Mouse (Mus musculus) C2C12 (cell line): Measurements from ENCODE around the gene Shank1. TPM values are rescaled to one million over a fixed set of nuclear protein-coding genes. Genes with fewer than 3 reads are reported as not detected.
A peak's percentile ranks its signal among the peaks of the same experiment; 100 is the strongest.

Experiments
- H3K27me3 ChIP-seq: one replicate; pipeline ENCODE4 v1.6.1; 2011; ENCODE audit not compliant: control insufficient read depth, insufficient read depth, insufficient read length
- H3K36me3 ChIP-seq: one replicate; pipeline ENCODE4 v1.6.1; 2011; ENCODE audit not compliant: control insufficient read depth, insufficient read depth
- H3K4me3 ChIP-seq: one replicate; pipeline ENCODE4 v1.5.1; 2011; ENCODE audit warnings: mild to moderate bottlenecking, control low read depth; ENCODE audit not compliant: poor library complexity, insufficient read depth, severe bottlenecking
- H3K79me2 ChIP-seq: one replicate; pipeline ENCODE4 v1.6.1; 2011; ENCODE audit not compliant: control insufficient read depth, insufficient read depth
- H3K79me3 ChIP-seq: one replicate; pipeline ENCODE4 v1.6.1; 2011; ENCODE audit warnings: low read depth, control low read depth
- H3ac ChIP-seq: one replicate; pipeline ENCODE3; 2011; ENCODE audit warnings: low read depth; ENCODE audit not compliant: control insufficient read depth, insufficient read length
- CEBPB ChIP-seq: IDR thresholded peaks from one replicate; pipeline ENCODE4 v1.6.1; 2011; ENCODE audit warnings: low read depth, mild to moderate bottlenecking, control low read depth, moderate library complexity
- CTCF ChIP-seq: IDR thresholded peaks from one replicate; pipeline ENCODE4 v1.5.1; 2011; ENCODE audit not compliant: control insufficient read depth, insufficient read depth, insufficient read length
- FOSL1 ChIP-seq: IDR thresholded peaks from one replicate; pipeline ENCODE4 v1.8.0; 2011; ENCODE audit warnings: mild to moderate bottlenecking, low read length; ENCODE audit not compliant: poor library complexity, insufficient read depth, severe bottlenecking
- MAX ChIP-seq: IDR thresholded peaks from one replicate; pipeline ENCODE4 v1.6.1; 2011; ENCODE audit warnings: mild to moderate bottlenecking, control low read depth
- MYOD1 ChIP-seq: IDR thresholded peaks from one replicate; pipeline ENCODE4 v1.6.1; 2011; ENCODE audit warnings: low read depth; ENCODE audit not compliant: control insufficient read depth, insufficient read length
- MYOG ChIP-seq: IDR thresholded peaks from one replicate; pipeline ENCODE4 v1.6.1; 2011; ENCODE audit not compliant: control insufficient read depth, insufficient read length; ENCODE audit errors: extremely low read depth
- USF1 ChIP-seq: IDR thresholded peaks from one replicate; pipeline ENCODE4 v1.6.1; 2011; ENCODE audit warnings: low read depth, mild to moderate bottlenecking, control low read depth, moderate library complexity
- polyA plus RNA-seq: library from polyadenylated mRNA; unstranded; fragments of >200 nt; fragmentation: generic; extraction: Trizol; gene quantifications from one replicate; pipeline ENCODE4 v1.2.1, GENCODE M21; 2012; ENCODE audit warnings: missing spikeins

The Shank1 gene
- polyA plus RNA-seq, 1 experiment: under 0.01 TPM

DNA sequence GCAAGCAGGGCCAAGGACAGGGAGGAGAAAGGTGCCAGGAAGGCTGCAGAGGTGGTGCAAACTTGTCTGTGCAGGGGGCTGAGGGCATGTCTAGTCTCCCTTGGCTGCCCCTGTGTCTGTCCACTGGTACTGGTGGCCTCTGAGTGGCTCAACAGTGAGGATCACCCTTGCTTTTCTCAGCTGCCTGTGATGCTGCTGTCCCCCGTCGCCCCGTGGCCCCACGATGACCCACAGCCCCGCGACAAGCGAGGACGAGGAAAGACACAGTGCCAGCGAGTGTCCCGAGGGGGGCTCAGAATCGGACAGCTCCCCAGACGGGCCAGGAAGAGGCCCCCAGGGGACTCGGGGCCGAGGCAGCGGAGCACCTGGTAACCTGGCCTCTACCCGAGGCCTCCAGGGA, 2.4 kb downstream of the Shank1 start:
- Histone ChIP-seq H3K79me3 (no peaks in the 10 kb centered on the region), H3K27me3 (peaks cover 84% of the 10 kb centered on the region), H3K4me3 (no peak overlapping the region), H3K36me3 (no peaks in the 10 kb centered on the region), H3ac (no peak overlapping the region), H3K79me2 (no peaks in the 10 kb centered on the region)
- TF ChIP-seq USF1 (no peak), CTCF (no peak), MYOG (no peak), MAX (no peak), MYOD1 (no peak), FOSL1 (no peak), CEBPB (no peak)

DNA sequence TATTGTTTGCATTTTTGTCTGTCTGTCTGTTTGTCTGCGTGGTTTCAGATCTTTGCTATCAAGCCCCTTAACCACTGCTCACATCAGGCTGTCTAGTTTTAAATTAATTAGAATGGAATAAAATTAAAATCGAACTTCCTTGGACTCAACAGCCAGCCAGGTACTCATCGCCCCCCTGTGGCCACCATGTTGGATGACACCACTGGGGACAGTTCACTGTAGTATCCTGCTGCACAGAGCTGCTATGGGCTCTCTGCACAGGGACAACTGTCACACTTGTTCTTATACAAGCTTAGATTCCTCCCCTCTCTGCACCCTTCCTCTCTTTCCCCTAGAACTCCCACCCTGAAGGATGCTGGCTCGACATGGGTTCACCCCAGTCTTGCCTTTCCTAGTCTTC, 7.9 kb downstream of the Shank1 start:
- no peak overlapping the region for H3K4me3 ChIP-seq
- TF ChIP-seq MAX (no peak), CTCF (peak; percentile 15)
- no peaks in the 10 kb centered on the region for H3K79me2 ChIP-seq
- H3K79me3 ChIP-seq: no peaks in the 10 kb centered on the region
- H3K36me3 ChIP-seq: no peaks in the 10 kb centered on the region
- peaks cover 54% of the 10 kb centered on the region for H3K27me3 ChIP-seq
- H3ac ChIP-seq: no peak overlapping the region

DNA sequence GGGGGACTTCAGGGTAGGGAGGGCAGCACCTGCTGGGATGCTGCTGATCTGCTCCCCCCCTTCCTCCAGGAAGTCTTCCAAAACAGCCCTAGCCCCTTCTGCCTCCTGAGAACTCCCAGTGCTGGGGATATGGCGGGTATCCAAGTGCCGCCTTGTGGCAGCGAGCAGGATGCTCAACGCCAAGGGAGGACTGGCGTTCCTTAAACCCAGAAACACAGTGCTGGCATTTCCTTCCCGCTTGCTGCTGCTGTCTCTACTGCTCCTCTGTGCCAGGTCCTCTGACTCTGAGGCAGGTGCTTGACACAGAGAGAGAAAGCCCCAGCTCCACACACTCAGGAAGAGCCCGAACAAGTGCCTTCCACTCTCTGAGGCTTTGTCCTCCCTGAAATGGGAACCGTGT, 10.8 kb downstream of the Shank1 start:
- H3K79me2 ChIP-seq: no peaks in the 10 kb centered on the region

DNA sequence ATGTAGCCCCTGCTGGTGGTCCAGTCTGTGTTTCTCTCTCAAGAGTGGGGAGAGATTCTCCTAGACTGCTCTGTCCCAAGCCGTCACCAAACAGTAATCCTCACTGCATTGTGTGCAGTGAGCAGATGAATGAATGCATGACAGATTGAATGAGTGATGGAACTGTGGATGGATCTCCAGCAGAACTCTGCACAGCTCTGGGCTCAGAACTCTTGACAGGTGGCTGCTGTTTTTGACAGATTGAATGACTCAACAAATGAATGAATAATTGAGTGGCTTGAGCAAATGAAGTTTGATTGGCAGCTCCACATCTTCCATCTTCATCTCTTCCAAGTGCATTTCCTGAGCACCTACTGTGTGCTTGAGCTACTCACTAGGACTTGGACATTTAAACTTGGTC, 12.2 kb downstream of the Shank1 start:
- TF ChIP-seq MYOD1: no peak
- TF ChIP-seq CEBPB: no peak
- TF ChIP-seq CTCF: no peak
- TF ChIP-seq USF1: no peak
- no peak for TF ChIP-seq MYOG
- TF ChIP-seq MAX: no peak
- no peak for TF ChIP-seq FOSL1
- H3K79me2 ChIP-seq: no peaks in the 10 kb centered on the region
- H3K79me3 ChIP-seq: no peaks in the 10 kb centered on the region
- H3ac ChIP-seq: no peak overlapping the region
- peaks cover 61% of the 10 kb centered on the region for H3K27me3 ChIP-seq
- H3K4me3 ChIP-seq: no peak overlapping the region
- no peaks in the 10 kb centered on the region for H3K36me3 ChIP-seq

More for the DNA sequence above, 10.8 kb downstream of the Shank1 start:
- Histone ChIP-seq H3K4me3 (no peak overlapping the region), H3K27me3 (peaks cover 58% of the 10 kb centered on the region), H3K79me3 (no peaks in the 10 kb centered on the region), H3K36me3 (no peaks in the 10 kb centered on the region), H3ac (no peak overlapping the region)
- no peak for TF ChIP-seq USF1
- TF ChIP-seq MYOD1: no peak
- no peak for TF ChIP-seq CTCF
- no peak for TF ChIP-seq CEBPB
- no peak for TF ChIP-seq MYOG
- no peak for TF ChIP-seq FOSL1

DNA sequence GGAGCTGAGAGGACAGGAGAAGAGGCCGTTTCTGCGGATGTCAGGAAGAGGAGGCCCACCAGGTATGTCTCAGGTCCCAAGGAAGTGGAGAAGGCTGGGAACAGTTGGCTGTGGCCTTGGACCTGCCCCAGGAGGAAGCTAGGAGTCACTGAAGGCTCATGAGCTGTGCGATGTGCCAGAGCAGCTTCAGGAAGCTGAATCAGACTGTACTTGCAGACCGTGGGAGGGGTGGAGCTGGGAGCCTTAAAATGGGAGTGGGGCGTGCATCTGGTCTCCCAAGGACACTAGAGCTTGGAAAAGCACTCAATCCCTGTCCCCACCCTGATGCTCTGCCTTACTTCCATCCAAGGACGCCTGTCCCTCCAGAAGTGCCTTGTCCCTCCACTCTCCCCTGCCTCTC, 16.6 kb downstream of the Shank1 start:
- peaks cover 66% of the 10 kb centered on the region for H3K27me3 ChIP-seq
- no peak overlapping the region for H3ac ChIP-seq
- H3K79me3 ChIP-seq: no peaks in the 10 kb centered on the region
- TF ChIP-seq MYOD1: no peak
- TF ChIP-seq FOSL1: no peak
- no peak for TF ChIP-seq MYOG
- no peak for TF ChIP-seq MAX
- TF ChIP-seq CTCF: no peak
- no peak for TF ChIP-seq CEBPB
- TF ChIP-seq USF1: no peak
- H3K36me3 ChIP-seq: no peaks in the 10 kb centered on the region
- no peak overlapping the region for H3K4me3 ChIP-seq
- H3K79me2 ChIP-seq: no peaks in the 10 kb centered on the region

DNA sequence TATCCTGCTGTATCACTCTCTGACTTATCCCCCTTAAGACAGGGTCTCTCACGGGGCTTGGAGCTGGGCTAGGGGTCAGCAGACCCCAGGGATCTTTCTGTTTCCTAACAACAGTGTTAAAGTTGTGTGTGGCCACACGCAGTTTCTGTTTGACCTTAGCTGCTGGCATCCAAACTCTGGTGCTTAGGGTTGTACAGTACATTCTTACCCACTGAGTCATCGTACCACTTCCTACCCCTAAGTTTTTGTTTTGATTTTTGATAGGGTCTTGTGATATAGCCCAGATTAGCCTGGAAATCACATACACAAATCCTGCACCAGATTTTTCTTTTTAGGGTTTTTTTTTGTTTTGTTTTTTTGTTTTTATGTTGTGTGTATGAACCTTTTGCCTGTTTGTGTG, 22.3 kb downstream of the Shank1 start:
- no peak for TF ChIP-seq CEBPB
- TF ChIP-seq MYOD1: no peak
- no peak for TF ChIP-seq FOSL1
- no peak for TF ChIP-seq MYOG
- TF ChIP-seq USF1: no peak
- TF ChIP-seq MAX: no peak
- no peak for TF ChIP-seq CTCF
- peaks cover 44% of the 10 kb centered on the region for H3K27me3 ChIP-seq

More for the DNA sequence above, 22.3 kb downstream of the Shank1 start:
- Histone ChIP-seq H3K4me3 (no peak overlapping the region), H3K36me3 (no peaks in the 10 kb centered on the region), H3K79me2 (no peaks in the 10 kb centered on the region), H3K79me3 (no peaks in the 10 kb centered on the region), H3ac (no peak overlapping the region)
